Mouse (Mus musculus) heart, postnatal 0 days (tissue): Measurements from ENCODE around the gene 1810049J17Rik.

Experiments used
- CTCF ChIP-seq: IDR thresholded peaks from 2 replicates; pipeline ENCODE4 v1.5.1; 2016; ENCODE audit warnings: antibody characterized with exemption, control low read depth, low read depth
- EP300 ChIP-seq: IDR thresholded peaks from 2 replicates; pipeline ENCODE4 v1.6.1; 2016; ENCODE audit warnings: antibody characterized with exemption, low read depth

DNA sequence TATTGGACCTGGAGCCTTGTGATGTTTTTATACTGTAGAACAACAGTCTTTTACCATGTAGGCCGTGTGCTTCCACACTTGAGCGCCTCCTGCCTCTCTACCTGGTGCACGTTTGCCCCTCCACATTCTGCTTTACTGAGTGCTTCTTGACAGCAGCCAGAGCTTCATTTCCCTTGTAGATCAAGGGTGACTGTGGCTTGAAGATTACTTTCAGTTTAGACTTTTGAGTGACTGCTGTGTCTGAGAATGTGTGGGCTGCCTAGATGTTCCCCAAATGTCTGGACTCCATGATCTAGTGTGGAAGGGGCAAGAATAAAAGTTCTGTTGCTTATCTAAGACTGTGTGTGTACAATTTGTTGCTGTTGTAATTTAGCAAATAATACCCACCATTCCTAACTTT, 27.3 kb upstream of the 1810049J17Rik start:
- no peak for TF ChIP-seq CTCF
- TF ChIP-seq EP300: no peak
